Mouse (Mus musculus) hindbrain, embryonic 14.5 days (tissue): ENCODE measurements around the gene Dyrk3. TPM values are rescaled to one million over a fixed set of nuclear protein-coding genes. Genes with fewer than 3 reads are reported as not detected.

Experiments
- ATAC-seq: fragments of 200-750 bp; cut with Nextera tagmentation; 2 replicates; pipeline ENCODE4 v1.8.0; 2017; ENCODE audit warnings: moderate number of reproducible peaks, mild to moderate bottlenecking, moderate TSS enrichment, moderate library complexity; ENCODE audit not compliant: low FRiP score
- DNase-seq: peaks from one replicate; pipeline ENCODE4 v3.0.0-alpha.2; 2015; ENCODE audit warnings: low spot score
- H3K27ac ChIP-seq: fragments of 300-500 bp; sonication (generic); 2 replicates; pipeline ENCODE4 v1.5.1; 2014; ENCODE audit warnings: mild to moderate bottlenecking, moderate library complexity
- H3K27me3 ChIP-seq: fragments of 300-500 bp; sonication (generic); 2 replicates; pipeline ENCODE4 v1.6.1; 2014; ENCODE audit warnings: mild to moderate bottlenecking, low read length, mixed read lengths; ENCODE audit not compliant: control insufficient read depth, insufficient read depth
- H3K36me3 ChIP-seq: fragments of 300-500 bp; sonication (generic); replicated peaks from 2 replicates; pipeline ENCODE4 v1.6.1; 2014; ENCODE audit not compliant: control insufficient read depth, insufficient read depth
- H3K4me1 ChIP-seq: fragments of 300-500 bp; sonication (generic); replicated peaks from 2 replicates; pipeline ENCODE4 v1.6.1; 2014; ENCODE audit warnings: antibody characterized with exemption, low read length, mixed read lengths; ENCODE audit not compliant: control insufficient read depth, insufficient read depth
- H3K4me2 ChIP-seq: fragments of 300-500 bp; sonication (generic); replicated peaks from 2 replicates; pipeline ENCODE4 v1.6.1; 2014; ENCODE audit warnings: mild to moderate bottlenecking, moderate library complexity
- H3K4me3 ChIP-seq: fragments of 300-500 bp; sonication (generic); replicated peaks from 2 replicates; pipeline ENCODE4 v1.5.1; 2014; ENCODE audit warnings: mild to moderate bottlenecking, low read length
- H3K9ac ChIP-seq: fragments of 300-500 bp; sonication (generic); 2 replicates; pipeline ENCODE4 v1.6.1; 2014
- H3K9me3 ChIP-seq: fragments of 300-500 bp; sonication (generic); 2 replicates; pipeline ENCODE4 v1.6.1; 2016; ENCODE audit warnings: low read length; ENCODE audit not compliant: control insufficient read depth
- WGBS: fragments of 180-500 bp; shearing (Covaris S2); extraction: QIAGEN DNeasy Blood & Tissue Kit; methylation state at CpG from one replicate; pipeline ENCODE4 v1.1.7; 2014; 5-methylcytosine and 5-hydroxymethylcytosine counted together
- polyA plus RNA-seq: library from polyadenylated mRNA; unstranded; fragments of >200 nt; fragmentation: Nextera tagmentation; extraction: Ambion mirVana; gene quantifications from 2 replicates; pipeline ENCODE4 v1.2.1, GENCODE M21; 2014

Gene Dyrk3
- polyA plus RNA-seq, 1 experiment from 2014 or later = 14.8 TPM

DNA sequence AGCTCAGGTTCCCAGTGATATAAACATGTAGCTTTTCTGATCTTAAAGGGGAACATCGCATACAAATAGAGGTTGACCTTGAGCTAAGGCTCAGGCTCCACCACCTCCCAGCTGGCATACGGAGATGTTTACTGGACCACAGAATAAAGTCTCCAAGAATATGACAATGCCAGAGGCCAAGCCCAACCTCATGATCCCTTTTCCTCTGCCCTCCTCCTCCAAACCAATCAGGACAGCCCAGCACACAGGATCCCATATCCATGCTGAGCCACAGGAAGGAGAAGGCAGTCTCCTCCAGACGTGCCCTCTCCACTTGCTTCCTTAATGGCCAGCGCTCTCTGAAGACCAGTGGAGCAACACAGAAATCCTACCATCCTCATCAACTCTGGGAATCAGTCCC is 47.3 kb downstream of the Dyrk3 start:
- 82% methylated on average over 4 of the region's 4 CpGs for WGBS
- H3K4me1 ChIP-seq = peaks cover 55% of the 10 kb centered on the region

GRCm38 (mm10) chr1:131090261-131090660 is 47.9 kb downstream of the Dyrk3 start:
- Histone ChIP-seq H3K27ac (no peak overlapping the region), H3K9me3 (no peaks in the 10 kb centered on the region), H3K4me2 (no peak overlapping the region), H3K36me3 (no peaks in the 10 kb centered on the region), H3K4me3 (no peak overlapping the region), H3K27me3 (no peaks in the 10 kb centered on the region), H3K4me1 (peaks cover 55% of the 10 kb centered on the region), H3K9ac (no peak overlapping the region)
- DNase-seq (no peak), ATAC-seq (no peak)
- 92% methylated on average over 5 of the region's 5 CpGs for WGBS

More for the DNA sequence above, 47.3 kb downstream of the Dyrk3 start:
- ATAC-seq = no peak
- Histone ChIP-seq H3K9me3 (no peaks in the 10 kb centered on the region), H3K9ac (no peak overlapping the region), H3K36me3 (no peaks in the 10 kb centered on the region), H3K4me3 (no peak overlapping the region), H3K4me2 (no peak overlapping the region), H3K27me3 (no peaks in the 10 kb centered on the region), H3K27ac (no peak overlapping the region)
- DNase-seq = no peak

- ATAC-seq (no peak), DNase-seq (no peak)
- H3K36me3 ChIP-seq = no peaks in the 10 kb centered on the region
- peaks cover 54% of the 10 kb centered on the region for H3K4me1 ChIP-seq
- no peak overlapping the region for H3K4me2 ChIP-seq
- WGBS = 89% methylated on average over 2 of the region's 2 CpGs
- H3K27ac ChIP-seq = no peak overlapping the region
- no peaks in the 10 kb centered on the region for H3K27me3 ChIP-seq
- no peak overlapping the region for H3K9ac ChIP-seq
- no peaks in the 10 kb centered on the region for H3K9me3 ChIP-seq
- H3K4me3 ChIP-seq = no peak overlapping the region
Observed at GRCm38 (mm10) chr1:131089525-131090127, 48.5 kb downstream of the Dyrk3 start.

- no peaks in the 10 kb centered on the region for H3K36me3 ChIP-seq
- H3K9ac ChIP-seq = no peak overlapping the region
- DNase-seq (no peak), ATAC-seq (no peak)
- H3K9me3 ChIP-seq = no peaks in the 10 kb centered on the region
- peaks cover 53% of the 10 kb centered on the region for H3K4me1 ChIP-seq
- WGBS = 57% methylated on average over 11 of the region's 11 CpGs
- H3K4me3 ChIP-seq = no peak overlapping the region
- H3K27ac ChIP-seq = no peak overlapping the region
- no peaks in the 10 kb centered on the region for H3K27me3 ChIP-seq
- no peak overlapping the region for H3K4me2 ChIP-seq
Observed at GRCm38 (mm10) chr1:131088547-131088946, 49.6 kb downstream of the Dyrk3 start.

- Histone ChIP-seq H3K36me3 (no peaks in the 10 kb centered on the region), H3K4me3 (no peak overlapping the region), H3K9me3 (no peaks in the 10 kb centered on the region), H3K27me3 (no peaks in the 10 kb centered on the region), H3K4me1 (peaks cover 55% of the 10 kb centered on the region), H3K4me2 (peak overlapping the region; percentile 15; the same call in 1 of the 2 replicates), H3K27ac (peak overlapping the region; percentile 71), H3K9ac (0 out of 2 replicates have a peak overlapping the region, but pooled peaks have one; percentile 2)
- ATAC-seq (no peak), DNase-seq (no peak)
- WGBS = 27% methylated on average over 7 of the region's 7 CpGs
Observed at GRCm38 (mm10) chr1:131086907-131087306, 51.2 kb downstream of the Dyrk3 start.

DNA sequence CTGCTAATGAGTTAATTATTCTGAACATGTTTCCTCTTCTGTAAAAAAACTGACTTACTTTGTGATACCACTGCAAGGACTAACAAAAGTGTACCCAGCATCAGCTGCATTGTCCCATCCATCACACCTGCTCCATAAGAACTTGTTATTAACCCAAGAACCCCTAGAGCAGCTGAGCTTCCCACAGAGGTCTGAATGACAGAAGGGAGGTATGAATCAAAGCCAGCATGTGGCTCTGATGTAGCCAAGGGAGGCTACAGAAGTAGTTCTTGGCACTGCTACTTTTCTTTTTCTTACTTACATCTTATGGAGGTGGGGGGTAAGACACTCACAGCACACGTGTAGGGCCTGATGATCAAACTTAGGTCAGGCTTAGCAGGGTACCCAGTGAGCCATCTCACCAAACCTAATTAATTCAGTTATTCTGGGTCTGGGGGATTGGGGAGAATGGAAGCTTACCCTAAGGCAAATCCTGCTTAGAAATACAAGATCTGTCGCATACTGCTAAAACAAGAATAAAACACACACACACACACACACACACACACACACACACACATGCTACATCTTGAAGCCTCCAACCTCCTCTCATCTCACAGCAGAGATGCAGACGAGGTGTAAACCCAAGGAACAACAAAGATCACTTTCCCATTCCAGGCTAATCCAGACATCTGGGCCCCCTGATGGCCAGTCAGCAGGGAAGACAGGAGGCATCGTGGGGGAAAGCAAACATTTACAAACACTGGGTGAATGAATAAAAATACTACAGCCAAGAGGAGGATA is 52.0 kb downstream of the Dyrk3 start:
- Histone ChIP-seq H3K4me2 (peak overlapping the region; percentile 15; the same call in 1 of the 2 replicates), H3K9ac (no peak overlapping the region), H3K4me3 (no peak overlapping the region), H3K36me3 (no peaks in the 10 kb centered on the region), H3K4me1 (peaks cover 57% of the 10 kb centered on the region), H3K27ac (peak overlapping the region; percentile 71), H3K27me3 (no peaks in the 10 kb centered on the region), H3K9me3 (no peaks in the 10 kb centered on the region)
- DNase-seq (peak; percentile 30), ATAC-seq (peak; percentile 46; the same call in 1 of the 2 replicates)
- WGBS = 17% methylated on average over 4 of the region's 4 CpGs

- ATAC-seq = no peak
Observed at GRCm38 (mm10) chr1:131085272-131085671, 52.9 kb downstream of the Dyrk3 start.

GRCm38 (mm10) chr1:131084289-131084688 is 53.9 kb downstream of the Dyrk3 start:
- Histone ChIP-seq H3K4me2 (no peak overlapping the region), H3K27ac (no peak overlapping the region), H3K4me3 (no peak overlapping the region), H3K27me3 (no peaks in the 10 kb centered on the region), H3K9ac (no peak overlapping the region), H3K9me3 (no peaks in the 10 kb centered on the region), H3K36me3 (no peaks in the 10 kb centered on the region), H3K4me1 (peaks cover 58% of the 10 kb centered on the region)
- 20% methylated on average over 8 of the region's 8 CpGs for WGBS
- ATAC-seq = no peak
- DNase-seq = no peak

More at GRCm38 (mm10) chr1:131085272-131085671, 52.9 kb downstream of the Dyrk3 start:
- Histone ChIP-seq H3K36me3 (no peaks in the 10 kb centered on the region), H3K9me3 (no peaks in the 10 kb centered on the region), H3K9ac (no peak overlapping the region), H3K4me3 (no peak overlapping the region), H3K27me3 (no peaks in the 10 kb centered on the region), H3K4me2 (no peak overlapping the region), H3K4me1 (peaks cover 57% of the 10 kb centered on the region), H3K27ac (no peak overlapping the region)
- WGBS = 69% methylated on average over 3 of the region's 3 CpGs
- DNase-seq = no peak

DNA sequence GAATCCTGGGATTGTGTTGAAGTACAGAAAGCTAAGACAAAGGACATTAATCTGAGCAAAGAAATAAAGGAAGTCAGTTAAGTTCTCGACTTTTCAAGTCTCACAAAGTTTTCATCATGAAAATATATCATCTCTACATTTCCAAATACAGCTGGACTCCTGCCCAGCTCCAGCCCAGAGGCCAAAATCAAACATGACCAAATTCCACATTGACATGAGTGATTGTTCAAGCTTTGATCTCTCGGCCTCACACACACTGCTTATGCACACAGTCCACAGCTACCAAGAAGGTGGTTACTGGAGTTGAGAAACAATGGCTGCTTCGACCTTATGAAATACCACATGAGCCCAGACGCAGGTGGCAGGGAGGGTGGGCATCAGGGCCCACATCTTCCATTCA is 54.5 kb downstream of the Dyrk3 start:
- DNase-seq = no peak
- no peaks in the 10 kb centered on the region for H3K36me3 ChIP-seq
- no peak overlapping the region for H3K4me3 ChIP-seq
- no peak overlapping the region for H3K9ac ChIP-seq
- no peaks in the 10 kb centered on the region for H3K9me3 ChIP-seq
- no peaks in the 10 kb centered on the region for H3K27me3 ChIP-seq
- no peak overlapping the region for H3K4me2 ChIP-seq
- no peak overlapping the region for H3K27ac ChIP-seq
- H3K4me1 ChIP-seq = peaks cover 63% of the 10 kb centered on the region
- WGBS = 49% methylated on average over 4 of the region's 4 CpGs
- ATAC-seq = no peak
